Mouse (Mus musculus) common myeloid progenitor, adult 5-6 weeks (primary cell): ENCODE data around the gene Gm20708. TPM values are rescaled to one million over a fixed set of nuclear protein-coding genes. Genes with fewer than 3 reads are reported as not detected.

Experiments
- ATAC-seq: replicated peaks from 2 replicates; pipeline ENCODE4 v1.8.0; 2016; ENCODE audit warnings: low read depth, mild to moderate bottlenecking, moderate TSS enrichment, inconsistent platforms; ENCODE audit not compliant: poor library complexity, severe bottlenecking
- total RNA-seq: library from RNA; stranded (forward); fragments of 200-1000, 187-1606 nt; gene quantifications from 2 replicates; pipeline ENCODE4 v1.2.3, GENCODE M21; 2017

The Gm20708 gene
- total RNA-seq, 1 experiment from 2014 or later: 3.1 TPM

DNA sequence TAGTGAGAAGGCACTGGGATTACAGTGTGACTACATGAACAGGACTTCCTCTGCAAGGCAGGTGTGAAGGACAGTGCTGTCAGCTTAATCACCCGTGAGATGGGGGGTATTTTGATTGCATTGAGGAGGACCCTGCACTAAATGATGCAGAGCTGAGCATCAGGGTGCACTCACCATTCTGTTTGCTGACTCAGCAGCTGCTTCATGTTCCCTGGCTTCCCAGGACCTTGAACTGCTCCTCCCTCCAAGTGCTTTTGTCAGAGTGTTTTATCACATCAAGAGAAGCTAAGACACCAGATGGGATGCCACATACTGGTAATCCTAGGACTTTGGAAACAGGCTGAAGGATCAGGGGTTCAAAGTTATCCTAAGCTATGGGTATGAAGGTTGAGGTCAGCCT, 46.5 kb downstream of the Gm20708 start:
- ATAC-seq: no peak

DNA sequence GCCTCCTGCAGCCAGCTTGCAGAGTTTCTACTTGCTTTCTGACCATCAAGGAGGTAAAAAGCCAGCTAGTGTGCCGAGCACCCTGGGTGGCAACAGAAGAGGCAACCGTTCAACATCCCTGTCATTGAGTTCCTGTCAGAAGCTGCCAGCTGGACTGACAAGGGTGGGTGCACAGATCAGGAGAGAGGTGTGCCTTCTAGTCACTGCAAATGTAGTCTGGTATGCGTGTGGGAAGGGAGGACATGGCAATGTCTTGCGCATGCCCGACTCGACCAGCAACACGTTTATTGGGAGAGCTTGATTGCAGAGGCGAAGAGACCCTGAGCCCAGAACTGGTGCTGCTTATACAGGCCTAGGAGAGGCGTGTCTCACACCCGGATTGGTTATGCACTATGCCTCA, 48.0 kb downstream of the Gm20708 start:
- no peak for ATAC-seq

- ATAC-seq: no peak
Observed at GRCm38 (mm10) chr11:117858392-117858791, 48.9 kb downstream of the Gm20708 start.

- ATAC-seq: no peak
Observed at GRCm38 (mm10) chr11:117860601-117861000, 51.1 kb downstream of the Gm20708 start, which contains the start of gene Tmem235. Gene Tmem235, plus strand, starts transcription at chr11:117860752.

DNA sequence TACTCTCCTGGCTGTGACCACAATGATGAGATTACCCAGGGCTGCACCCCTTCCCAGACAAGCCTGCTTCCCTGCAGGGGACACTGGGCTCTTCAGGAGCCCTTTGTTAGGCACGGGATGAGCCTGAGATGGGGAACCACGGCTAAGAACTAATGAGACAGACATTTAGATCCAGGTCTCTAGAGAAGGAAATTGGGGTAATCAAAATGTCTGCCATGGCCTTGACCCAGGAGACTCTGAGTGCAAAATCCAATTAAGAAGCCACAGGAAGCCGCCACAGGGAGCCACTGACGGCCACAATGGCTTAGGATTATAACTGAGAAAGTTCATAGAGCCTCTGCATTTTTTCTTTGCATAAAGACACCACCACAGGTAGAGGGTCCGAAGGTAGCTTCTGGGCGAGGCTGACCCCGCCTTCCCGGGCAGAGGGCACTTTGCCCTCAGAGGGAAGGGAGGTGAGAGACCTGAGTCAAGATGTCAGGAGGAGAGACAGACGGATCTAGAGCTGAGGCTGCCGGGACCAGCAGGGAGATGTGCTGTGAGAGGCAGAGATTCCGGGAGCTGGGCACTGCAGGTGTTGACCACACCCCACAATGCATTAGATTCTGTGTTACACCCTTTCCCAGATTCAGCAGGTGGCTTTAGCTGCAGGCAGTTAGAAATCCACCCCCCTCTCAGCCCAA, 53.8 kb downstream of the Gm20708 start:
- ATAC-seq: no peak

- ATAC-seq: peak; percentile 40
Observed at GRCm38 (mm10) chr11:117864805-117865204, 55.3 kb downstream of the Gm20708 start.

GRCm38 (mm10) chr11:117865988-117866387, 56.5 kb downstream of the Gm20708 start:
- no peak for ATAC-seq

- ATAC-seq: peak; percentile 68
Observed at GRCm38 (mm10) chr11:117870688-117871365, 61.4 kb downstream of the Gm20708 start.

DNA sequence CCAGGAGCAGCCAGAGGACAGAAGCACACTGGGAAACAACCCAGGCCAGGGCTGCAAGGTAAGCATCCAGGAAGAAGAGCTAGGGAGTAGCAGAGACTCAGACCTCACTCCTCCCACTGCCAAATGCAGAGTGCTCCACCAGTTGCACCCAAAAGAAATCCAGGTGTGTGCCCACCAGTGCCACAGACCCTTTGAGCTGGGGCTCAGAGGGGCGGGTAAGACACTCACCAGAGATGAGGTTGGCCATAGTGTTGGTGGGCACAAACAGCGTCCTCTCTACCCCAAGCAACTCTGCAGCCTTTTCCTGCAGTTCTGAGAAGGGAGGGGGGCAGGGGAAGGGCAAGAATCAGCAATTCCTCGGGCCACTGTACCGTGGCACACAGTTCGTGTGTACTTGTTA, 61.9 kb downstream of the Gm20708 start:
- ATAC-seq: no peak

GRCm38 (mm10) chr11:117871911-117872584, 62.6 kb downstream of the Gm20708 start:
- no peak for ATAC-seq

- ATAC-seq: peak; percentile 62
Observed at GRCm38 (mm10) chr11:117872861-117873608, 63.6 kb downstream of the Gm20708 start, which contains the start of gene Tha1. Gene Tha1, minus strand, starts transcription at chr11:117873481.

DNA sequence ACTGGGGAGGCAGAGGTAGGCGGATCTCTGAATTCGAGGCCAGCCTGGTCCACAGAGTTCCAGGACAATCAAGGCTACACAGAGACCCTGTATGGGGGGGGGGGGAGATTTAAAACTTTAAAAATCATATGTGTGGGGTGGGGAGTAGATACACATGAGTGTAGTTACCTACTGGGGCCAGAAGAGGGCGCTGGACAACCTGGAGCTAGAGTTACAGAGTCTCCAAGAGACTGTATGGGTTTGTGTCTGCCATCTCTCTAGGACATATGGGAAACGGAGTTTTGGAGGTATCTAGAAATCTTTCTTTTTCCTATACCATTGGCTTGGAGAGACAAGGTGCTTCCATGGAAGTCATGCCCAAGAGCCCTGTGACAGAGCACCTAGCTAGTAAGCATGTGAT, 65.0 kb downstream of the Gm20708 start:
- ATAC-seq: no peak

DNA sequence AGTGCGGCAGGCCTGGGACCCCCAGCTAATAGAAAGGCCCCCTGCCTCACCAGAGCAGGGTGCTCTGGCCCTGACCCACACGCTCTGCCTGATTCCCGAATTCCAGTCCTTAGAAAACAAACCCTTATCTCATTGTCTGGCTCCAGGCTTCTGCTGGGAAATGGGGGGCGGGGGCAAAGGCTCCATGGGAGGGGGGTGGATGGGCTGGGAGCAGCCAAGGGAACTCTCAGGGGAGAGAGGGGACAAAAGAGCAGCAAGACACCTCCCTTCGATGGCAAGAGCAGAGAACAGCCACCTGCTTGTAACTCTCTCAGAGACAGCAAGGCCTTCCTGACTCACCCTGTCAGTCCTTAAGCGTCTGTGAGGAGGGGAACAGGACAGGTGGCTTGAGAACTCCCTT, 66.2 kb downstream of the Gm20708 start:
- ATAC-seq: no peak

DNA sequence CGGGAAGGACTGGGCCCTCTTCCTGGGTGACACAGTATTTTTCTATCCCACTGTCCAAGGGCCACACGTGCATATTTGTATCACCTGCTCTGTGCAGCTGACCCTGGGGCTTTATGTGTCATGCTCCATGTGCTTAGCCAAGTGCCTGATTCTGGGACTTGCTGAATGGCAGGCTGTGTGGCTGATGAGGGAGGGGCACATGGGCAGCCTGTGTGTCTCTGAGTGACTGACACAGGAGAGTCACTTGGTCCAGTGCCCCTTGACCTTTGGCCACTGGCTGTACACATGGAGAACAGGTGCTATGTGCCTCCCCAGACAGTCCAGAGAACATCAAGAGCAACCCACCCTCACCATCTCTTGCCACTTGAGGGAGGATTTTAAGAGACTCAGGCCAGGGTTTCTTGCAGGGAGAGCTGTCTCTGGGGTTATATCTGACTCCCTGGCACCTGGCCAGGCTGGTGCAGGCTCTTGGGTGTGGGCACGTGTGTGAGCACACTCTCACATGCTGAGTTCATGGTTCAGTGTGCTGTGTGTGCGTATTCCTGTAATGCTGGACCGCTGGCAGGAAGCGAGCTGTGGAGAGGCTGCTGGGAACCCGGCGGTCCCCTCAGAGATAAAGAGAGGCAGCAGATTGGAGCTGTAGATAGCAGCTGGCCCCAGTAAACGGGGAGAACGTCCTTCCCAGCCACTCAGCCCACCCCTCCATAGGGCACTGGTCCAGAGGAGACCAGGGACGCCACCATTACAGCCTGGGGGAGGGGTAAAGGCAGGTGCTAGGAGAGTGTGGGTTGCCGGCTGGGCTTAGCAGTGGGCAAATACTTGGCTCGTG, 68.7 kb downstream of the Gm20708 start:
- ATAC-seq: peak; percentile 67

- 0 out of 2 replicates have a peak, but pooled peaks have one; percentile 27 for ATAC-seq
Observed at GRCm38 (mm10) chr11:117878892-117879291, 69.4 kb downstream of the Gm20708 start.

DNA sequence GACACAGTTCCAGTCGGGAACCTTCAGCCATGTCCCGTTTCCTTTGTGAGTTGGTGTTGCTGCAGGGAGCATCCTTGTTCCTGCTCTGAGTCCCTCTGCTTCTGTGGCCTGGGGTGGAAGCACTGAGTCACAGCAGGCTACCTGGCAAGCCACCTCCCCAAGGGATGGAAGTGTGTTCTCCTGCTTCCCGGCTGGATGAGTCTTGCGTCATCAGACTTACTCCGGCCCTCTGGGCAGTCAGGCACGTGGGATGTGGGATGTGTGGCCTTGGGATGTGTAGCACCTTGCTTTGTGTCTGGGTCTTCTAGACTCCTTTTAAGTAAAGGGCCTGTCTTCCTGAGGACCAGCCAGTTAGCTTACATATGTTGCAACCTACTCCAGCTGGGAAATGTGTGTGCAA, 70.2 kb downstream of the Gm20708 start:
- no peak for ATAC-seq

- ATAC-seq: no peak
Observed at GRCm38 (mm10) chr11:117880336-117880976, 71.0 kb downstream of the Gm20708 start.

DNA sequence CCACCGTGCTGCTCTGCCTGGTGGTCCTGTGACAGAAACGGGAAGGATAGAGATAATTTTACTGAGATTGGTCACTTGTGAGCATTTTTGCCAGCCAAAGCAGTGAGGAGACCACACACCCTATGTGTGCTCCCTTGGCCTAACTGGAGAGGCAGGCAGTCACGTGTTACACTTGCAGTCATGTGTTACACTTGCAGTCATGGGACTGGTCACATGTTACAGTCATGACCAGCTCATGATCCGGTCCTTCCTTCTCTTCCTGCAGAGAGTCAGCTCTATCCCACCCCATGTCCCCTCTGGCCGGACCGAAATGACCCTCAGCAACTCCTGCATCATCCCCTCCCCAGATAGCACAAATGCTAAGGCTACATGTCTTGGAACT, 71.5 kb downstream of the Gm20708 start:
- ATAC-seq: no peak

DNA sequence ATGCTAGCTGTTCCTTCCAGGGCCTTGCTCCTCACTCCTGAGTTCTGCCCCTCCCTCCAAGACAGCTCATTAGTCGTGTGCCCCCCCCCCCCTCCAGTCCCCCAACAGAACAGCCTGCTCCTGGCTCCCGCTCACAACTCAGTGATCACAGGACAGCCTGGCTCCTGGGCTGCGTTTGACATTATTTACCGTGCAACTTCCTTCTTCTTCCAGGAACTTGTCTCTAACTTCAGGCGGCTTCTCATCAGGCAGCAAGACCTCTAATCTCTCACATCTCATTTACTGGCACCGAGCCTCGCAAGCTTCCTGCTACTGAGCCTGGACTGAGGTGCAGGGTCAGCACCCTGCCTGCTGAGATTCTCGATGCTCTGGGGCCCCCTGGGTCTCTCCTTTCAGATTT, 72.3 kb downstream of the Gm20708 start:
- peak; percentile 3; the same call in 1 of the 2 replicates for ATAC-seq
